Mouse (Mus musculus): ENCODE data around the gene Brap.
"Not testable (repeated sequence)": the region's sequence is repeated elsewhere in the genome, so short reads cannot be mapped to it uniquely, and the experiment has no call there.

GRCm38 (mm10) chr5:121631106-121631647, 29.2 kb upstream of the Brap start:
- not testable (repeated sequence) for TF ChIP-seq CTCF (IDR thresholded peaks at IDR 0.05; ENCODE audit: low read depth, low read length); POLR2A (IDR thresholded peaks at IDR 0.05; ENCODE audit: extremely low read depth, insufficient read depth, low read length)

Measured in liver, adult 2 months (tissue).